Mouse (Mus musculus) intestine, embryonic 15.5 days (tissue): Measurements from ENCODE around the gene Siglec1. TPM values are rescaled to one million over a fixed set of nuclear protein-coding genes. Genes with fewer than 3 reads are reported as not detected.

Experiments used
- ATAC-seq: fragments of 200-750 bp; cut with Nextera tagmentation; 2 replicates; pipeline ENCODE4 v1.8.0; 2017; ENCODE audit warnings: moderate TSS enrichment, moderate library complexity
- H3K27ac ChIP-seq: fragments of 300-500 bp; sonication (generic); 2 replicates; pipeline ENCODE4 v1.5.1; 2015; ENCODE audit warnings: mild to moderate bottlenecking, inconsistent platforms
- H3K27me3 ChIP-seq: fragments of 300-500 bp; sonication (generic); replicated peaks from 2 replicates; pipeline ENCODE4 v1.6.1; 2015; ENCODE audit warnings: inconsistent platforms
- H3K36me3 ChIP-seq: fragments of 300-500 bp; sonication (generic); 2 replicates; pipeline ENCODE4 v1.6.1; 2015; ENCODE audit warnings: inconsistent platforms
- H3K4me1 ChIP-seq: fragments of 300-500 bp; sonication (generic); replicated peaks from 2 replicates; pipeline ENCODE4 v1.6.1; 2015; ENCODE audit warnings: inconsistent platforms
- H3K4me2 ChIP-seq: fragments of 300-500 bp; sonication (generic); replicated peaks from 2 replicates; pipeline ENCODE4 v1.6.1; 2015; ENCODE audit warnings: mild to moderate bottlenecking, inconsistent platforms
- H3K4me3 ChIP-seq: fragments of 300-500 bp; sonication (generic); replicated peaks from 2 replicates; pipeline ENCODE4 v1.5.1; 2015; ENCODE audit warnings: inconsistent platforms
- H3K9ac ChIP-seq: fragments of 300-500 bp; sonication (generic); 2 replicates; pipeline ENCODE4 v1.6.1; 2015; ENCODE audit warnings: inconsistent platforms
- H3K9me3 ChIP-seq: fragments of 300-500 bp; sonication (generic); 2 replicates; pipeline ENCODE4 v1.6.1; 2016; ENCODE audit warnings: inconsistent platforms
- WGBS: fragments of 180-500 bp; shearing (Covaris S2); methylation state at CpG from one replicate; pipeline ENCODE4 v1.1.7; 2015; 5-methylcytosine and 5-hydroxymethylcytosine counted together
- polyA plus RNA-seq: library from polyadenylated mRNA; unstranded; fragments of >200 nt; fragmentation: Nextera tagmentation; extraction: Ambion mirVana; gene quantifications from 2 replicates; pipeline ENCODE4 v1.2.1, GENCODE M21; 2015

Siglec1 gene
- polyA plus RNA-seq, 1 experiment from 2014 or later: 0.24 TPM

GRCm38 (mm10) chr2:131093577-131093976 lies 7.0 kb upstream of the Siglec1 start:
- ATAC-seq: no peak
- Histone ChIP-seq H3K36me3 (no peaks in the 10 kb centered on the region), H3K4me2 (no peak overlapping the region)

GRCm38 (mm10) chr2:131090852-131091251 lies 4.3 kb upstream of the Siglec1 start:
- H3K4me3 ChIP-seq: no peak overlapping the region
- H3K27ac ChIP-seq: no peak overlapping the region
- H3K9me3 ChIP-seq: no peaks in the 10 kb centered on the region
- no peaks in the 10 kb centered on the region for H3K27me3 ChIP-seq
- H3K36me3 ChIP-seq: no peaks in the 10 kb centered on the region
- H3K9ac ChIP-seq: no peak overlapping the region
- ATAC-seq: no peak
- no peak overlapping the region for H3K4me2 ChIP-seq
- 73% methylated on average over 3 of the region's 3 CpGs for WGBS
- H3K4me1 ChIP-seq: no peaks in the 10 kb centered on the region

More at GRCm38 (mm10) chr2:131093577-131093976, 7.0 kb upstream of the Siglec1 start:
- Histone ChIP-seq H3K4me1 (0 out of 2 replicates have a peak, but pooled peaks cover 7% of the 10 kb centered on the region), H3K27ac (no peak overlapping the region), H3K27me3 (no peaks in the 10 kb centered on the region), H3K4me3 (no peak overlapping the region), H3K9ac (no peak overlapping the region), H3K9me3 (no peaks in the 10 kb centered on the region)
- 88% methylated on average over 5 of the region's 5 CpGs for WGBS

- H3K27ac ChIP-seq: no peak overlapping the region
- no peak for ATAC-seq
- H3K9me3 ChIP-seq: no peaks in the 10 kb centered on the region
- H3K4me3 ChIP-seq: no peak overlapping the region
- no peaks in the 10 kb centered on the region for H3K36me3 ChIP-seq
- no peaks in the 10 kb centered on the region for H3K27me3 ChIP-seq
- WGBS: 88% methylated on average over 1 of the region's 1 CpGs
- no peaks in the 10 kb centered on the region for H3K4me1 ChIP-seq
- H3K4me2 ChIP-seq: no peak overlapping the region
- H3K9ac ChIP-seq: no peak overlapping the region
Observed at GRCm38 (mm10) chr2:131089634-131090033, 3.1 kb upstream of the Siglec1 start.

GRCm38 (mm10) chr2:131088581-131088980 lies 2.0 kb upstream of the Siglec1 start:
- Histone ChIP-seq H3K9ac (no peak overlapping the region), H3K4me2 (no peak overlapping the region), H3K4me1 (no peaks in the 10 kb centered on the region), H3K36me3 (no peaks in the 10 kb centered on the region), H3K4me3 (no peak overlapping the region), H3K27ac (no peak overlapping the region), H3K27me3 (no peaks in the 10 kb centered on the region), H3K9me3 (no peaks in the 10 kb centered on the region)
- no peak for ATAC-seq
- 70% methylated on average over 4 of the region's 4 CpGs for WGBS

- 77% methylated on average over 4 of the region's 4 CpGs for WGBS
- no peaks in the 10 kb centered on the region for H3K9me3 ChIP-seq
- ATAC-seq: no peak
- no peak overlapping the region for H3K4me3 ChIP-seq
- no peak overlapping the region for H3K9ac ChIP-seq
- no peak overlapping the region for H3K27ac ChIP-seq
- H3K4me1 ChIP-seq: no peaks in the 10 kb centered on the region
- no peaks in the 10 kb centered on the region for H3K27me3 ChIP-seq
- no peak overlapping the region for H3K4me2 ChIP-seq
- H3K36me3 ChIP-seq: no peaks in the 10 kb centered on the region
Observed at GRCm38 (mm10) chr2:131084206-131084605, 2.4 kb downstream of the Siglec1 start.

- Histone ChIP-seq H3K27ac (no peak overlapping the region), H3K9ac (no peak overlapping the region), H3K4me1 (no peaks in the 10 kb centered on the region), H3K4me3 (no peak overlapping the region), H3K27me3 (peaks cover 4% of the 10 kb centered on the region; the same call in 1 of the 2 replicates), H3K9me3 (no peaks in the 10 kb centered on the region), H3K4me2 (no peak overlapping the region), H3K36me3 (no peaks in the 10 kb centered on the region)
- no peak for ATAC-seq
- WGBS: 78% methylated on average over 5 of the region's 5 CpGs
Observed at GRCm38 (mm10) chr2:131080507-131080906, 6.1 kb downstream of the Siglec1 start.

GRCm38 (mm10) chr2:131072536-131072935 lies 14.0 kb downstream of the Siglec1 start:
- WGBS: 84% methylated on average over 10 of the region's 10 CpGs
- Histone ChIP-seq H3K27ac (no peak overlapping the region), H3K4me2 (no peak overlapping the region), H3K4me1 (no peaks in the 10 kb centered on the region), H3K9ac (no peak overlapping the region), H3K36me3 (no peaks in the 10 kb centered on the region), H3K27me3 (no peaks in the 10 kb centered on the region), H3K9me3 (no peaks in the 10 kb centered on the region), H3K4me3 (no peak overlapping the region)
- no peak for ATAC-seq

- WGBS: 44% methylated on average over 6 of the region's 6 CpGs
- no peak for ATAC-seq
- H3K27me3 ChIP-seq: peaks cover 7% of the 10 kb centered on the region
- H3K4me2 ChIP-seq: no peak overlapping the region
- no peak overlapping the region for H3K27ac ChIP-seq
- H3K4me3 ChIP-seq: no peak overlapping the region
- peaks cover 11% of the 10 kb centered on the region for H3K4me1 ChIP-seq
- H3K9ac ChIP-seq: no peak overlapping the region
- H3K9me3 ChIP-seq: no peaks in the 10 kb centered on the region
- no peaks in the 10 kb centered on the region for H3K36me3 ChIP-seq
Observed at GRCm38 (mm10) chr2:131067481-131067880, 19.1 kb downstream of the Siglec1 start.

GRCm38 (mm10) chr2:131066342-131066741 lies 20.2 kb downstream of the Siglec1 start:
- no peaks in the 10 kb centered on the region for H3K9me3 ChIP-seq
- no peak overlapping the region for H3K4me2 ChIP-seq
- WGBS: 60% methylated on average over 9 of the region's 9 CpGs
- no peak overlapping the region for H3K4me3 ChIP-seq
- peaks cover 11% of the 10 kb centered on the region for H3K4me1 ChIP-seq
- peaks cover 11% of the 10 kb centered on the region for H3K27me3 ChIP-seq
- H3K27ac ChIP-seq: no peak overlapping the region
- no peak for ATAC-seq
- H3K9ac ChIP-seq: no peak overlapping the region
- H3K36me3 ChIP-seq: no peaks in the 10 kb centered on the region

GRCm38 (mm10) chr2:131063404-131063864 lies 23.1 kb downstream of the Siglec1 start, which contains the start of gene Adam33:
TSS of gene Adam33 (minus strand) at chr2:131063814.
- Histone ChIP-seq H3K27me3 (peaks cover 16% of the 10 kb centered on the region), H3K36me3 (no peaks in the 10 kb centered on the region), H3K9ac (no peak within 1 kb of the TSS), H3K4me1 (peaks cover 24% of the 10 kb centered on the region), H3K4me3 (peak within 1 kb of the TSS; percentile 25), H3K9me3 (no peaks in the 10 kb centered on the region), H3K27ac (no peak within 1 kb of the TSS), H3K4me2 (peak within 1 kb of the TSS; percentile 73)
- WGBS: 5% methylated on average over 27 of the region's 27 CpGs
- ATAC-seq: peak; percentile 76

- Histone ChIP-seq H3K9ac (no peak overlapping the region), H3K4me3 (no peak overlapping the region)
- 48% methylated on average over 5 of the region's 5 CpGs for WGBS
Observed at GRCm38 (mm10) chr2:131061607-131062006, 25.0 kb downstream of the Siglec1 start.

GRCm38 (mm10) chr2:131060784-131061183 lies 25.8 kb downstream of the Siglec1 start:
- H3K36me3 ChIP-seq: no peaks in the 10 kb centered on the region
- 75% methylated on average over 6 of the region's 6 CpGs for WGBS
- H3K27me3 ChIP-seq: peaks cover 20% of the 10 kb centered on the region
- no peak overlapping the region for H3K27ac ChIP-seq
- no peak for ATAC-seq
- no peak overlapping the region for H3K4me2 ChIP-seq
- no peak overlapping the region for H3K4me3 ChIP-seq
- no peaks in the 10 kb centered on the region for H3K9me3 ChIP-seq
- H3K4me1 ChIP-seq: peaks cover 25% of the 10 kb centered on the region
- H3K9ac ChIP-seq: no peak overlapping the region

More at GRCm38 (mm10) chr2:131061607-131062006, 25.0 kb downstream of the Siglec1 start:
- Histone ChIP-seq H3K27me3 (peaks cover 16% of the 10 kb centered on the region), H3K4me1 (peaks cover 20% of the 10 kb centered on the region), H3K36me3 (no peaks in the 10 kb centered on the region), H3K9me3 (no peaks in the 10 kb centered on the region), H3K27ac (no peak overlapping the region), H3K4me2 (no peak overlapping the region)
- no peak for ATAC-seq

- Histone ChIP-seq H3K4me2 (no peak overlapping the region), H3K27ac (peak overlapping the region; percentile 9; the same call in 1 of the 2 replicates), H3K9ac (no peak overlapping the region), H3K36me3 (no peaks in the 10 kb centered on the region), H3K27me3 (peaks cover 29% of the 10 kb centered on the region), H3K4me1 (peaks cover 29% of the 10 kb centered on the region), H3K9me3 (no peaks in the 10 kb centered on the region), H3K4me3 (no peak overlapping the region)
- ATAC-seq: no peak
- 74% methylated on average over 9 of the region's 9 CpGs for WGBS
Observed at GRCm38 (mm10) chr2:131059781-131060540, 26.6 kb downstream of the Siglec1 start.
